Mouse (Mus musculus) limb, embryonic 14.5 days (tissue): ENCODE measurements around the gene Gxylt2. TPM values are rescaled to one million over a fixed set of nuclear protein-coding genes. Genes with fewer than 3 reads are reported as not detected.
A peak's percentile ranks its signal among the peaks of the same experiment; 100 is the strongest.

ENCODE experiments used
- ATAC-seq: fragments of 200-750 bp; cut with Nextera tagmentation; 2 replicates; pipeline ENCODE4 v1.8.0; 2017; ENCODE audit warnings: low read depth, moderate number of reproducible peaks, moderate TSS enrichment; ENCODE audit not compliant: low FRiP score
- DNase-seq: peaks from one replicate; pipeline ENCODE4 v3.0.0-alpha.2; 2015; ENCODE audit warnings: low spot score
- H3K27ac ChIP-seq: fragments of 300-500 bp; sonication (generic); replicated peaks from 2 replicates; pipeline ENCODE4 v1.5.1; 2014; ENCODE audit warnings: low read depth, mild to moderate bottlenecking, low read length, moderate library complexity, mixed read lengths
- H3K27me3 ChIP-seq: fragments of 300-500 bp; sonication (generic); 2 replicates; pipeline ENCODE4 v1.6.1; 2014; ENCODE audit warnings: low read length, mixed read lengths; ENCODE audit not compliant: control insufficient read depth, insufficient read depth
- H3K36me3 ChIP-seq: fragments of 300-500 bp; sonication (generic); 2 replicates; pipeline ENCODE4 v1.6.1; 2014; ENCODE audit warnings: mild to moderate bottlenecking, low read length, moderate library complexity, mixed read lengths; ENCODE audit not compliant: control insufficient read depth, insufficient read depth
- H3K4me1 ChIP-seq: fragments of 300-500 bp; sonication (generic); 2 replicates; pipeline ENCODE4 v1.6.1; 2014; ENCODE audit warnings: antibody characterized with exemption, low read length, mixed read lengths; ENCODE audit not compliant: control insufficient read depth, insufficient read depth
- H3K4me2 ChIP-seq: fragments of 300-500 bp; sonication (generic); replicated peaks from 2 replicates; pipeline ENCODE4 v1.6.1; 2014; ENCODE audit warnings: low read depth, mild to moderate bottlenecking, low read length, moderate library complexity; ENCODE audit not compliant: severe bottlenecking
- H3K4me3 ChIP-seq: fragments of 300-500 bp; sonication (generic); replicated peaks from 2 replicates; pipeline ENCODE4 v1.5.1; 2014; ENCODE audit warnings: low read length
- H3K9ac ChIP-seq: fragments of 300-500 bp; sonication (generic); 2 replicates; pipeline ENCODE4 v1.6.1; 2014; ENCODE audit warnings: mild to moderate bottlenecking, low read depth, low read length, moderate library complexity; ENCODE audit not compliant: severe bottlenecking
- H3K9me3 ChIP-seq: fragments of 300-500 bp; sonication (generic); 2 replicates; pipeline ENCODE4 v1.6.1; 2016; ENCODE audit warnings: low read length; ENCODE audit not compliant: control insufficient read depth
- POLR2A ChIP-seq: fragments of 200-500 bp; IDR thresholded peaks from 2 replicates; pipeline ENCODE4 v1.8.0; 2012; ENCODE audit warnings: inconsistent platforms, mild to moderate bottlenecking, moderate library complexity, borderline replicate concordance; ENCODE audit not compliant: insufficient read depth, insufficient read length; ENCODE audit errors: extremely low read depth
- WGBS: fragments of 180-500 bp; shearing (Covaris S2); extraction: QIAGEN DNeasy Blood & Tissue Kit; methylation state at CpG from one replicate; pipeline ENCODE4 v1.1.7; 2014; 5-methylcytosine and 5-hydroxymethylcytosine counted together
- polyA plus RNA-seq, 2 experiments: library from polyadenylated mRNA; depleted of rRNA in 1 of 2; stranded (reverse) in 1 of 2; unstranded in 1 of 2; fragments of >200 nt; fragmentation: Nextera tagmentation in 1 of 2; extraction: Ambion mirVana in 1 of 2; gene quantifications; 2 replicates each; pipeline versions ENCODE4 v1.2.1 to v1.2.3; 2012 to 2014

The Gxylt2 gene
- polyA plus RNA-seq, 2 experiments = 27.1 to 27.6 TPM

- no peak for DNase-seq
- H3K9me3 ChIP-seq = no peaks in the 10 kb centered on the region
- no peak for TF ChIP-seq POLR2A
- 50% methylated on average over 17 of the region's 17 CpGs for WGBS
- H3K9ac ChIP-seq = no peak overlapping the region
- H3K4me2 ChIP-seq = no peak overlapping the region
- no peaks in the 10 kb centered on the region for H3K27me3 ChIP-seq
- peaks cover 8% of the 10 kb centered on the region for H3K36me3 ChIP-seq
- ATAC-seq = no peak
- no peak overlapping the region for H3K27ac ChIP-seq
- H3K4me3 ChIP-seq = no peak overlapping the region
- H3K4me1 ChIP-seq = peaks cover 24% of the 10 kb centered on the region
Measured at GRCm38 (mm10) chr6:100720882-100721721, 16.6 kb downstream of the Gxylt2 start.

- peaks cover 36% of the 10 kb centered on the region for H3K4me1 ChIP-seq
- WGBS = 26% methylated on average over 9 of the region's 9 CpGs
- ATAC-seq (peak; percentile 74), DNase-seq (peak; percentile 93)
- H3K27me3 ChIP-seq = no peaks in the 10 kb centered on the region
- peak overlapping the region; percentile 73 for H3K27ac ChIP-seq
- H3K4me3 ChIP-seq = no peak overlapping the region
- TF ChIP-seq POLR2A = no peak
- no peaks in the 10 kb centered on the region for H3K9me3 ChIP-seq
- H3K4me2 ChIP-seq = peak overlapping the region; percentile 21
- no peak overlapping the region for H3K9ac ChIP-seq
- peaks cover 21% of the 10 kb centered on the region for H3K36me3 ChIP-seq
Measured at GRCm38 (mm10) chr6:100731996-100732375, 27.5 kb downstream of the Gxylt2 start.

GRCm38 (mm10) chr6:100732376-100733021 is 28.0 kb downstream of the Gxylt2 start:
- peak overlapping the region; percentile 21 for H3K4me2 ChIP-seq
- no peak for TF ChIP-seq POLR2A
- no peak overlapping the region for H3K9ac ChIP-seq
- 15% methylated on average over 12 of the region's 12 CpGs for WGBS
- H3K36me3 ChIP-seq = peaks cover 21% of the 10 kb centered on the region
- peak; percentile 90 for DNase-seq
- H3K9me3 ChIP-seq = no peaks in the 10 kb centered on the region
- peak overlapping the region; percentile 73 for H3K27ac ChIP-seq
- H3K27me3 ChIP-seq = no peaks in the 10 kb centered on the region
- H3K4me1 ChIP-seq = peaks cover 36% of the 10 kb centered on the region
- no peak overlapping the region for H3K4me3 ChIP-seq
- peak; percentile 91 for ATAC-seq

- peak overlapping the region; percentile 21 for H3K4me2 ChIP-seq
- 72% methylated on average over 10 of the region's 10 CpGs for WGBS
- TF ChIP-seq POLR2A = no peak
Measured at GRCm38 (mm10) chr6:100733218-100733617, 28.7 kb downstream of the Gxylt2 start.

GRCm38 (mm10) chr6:100734321-100734720 is 29.8 kb downstream of the Gxylt2 start:
- no peak for ATAC-seq
- TF ChIP-seq POLR2A = no peak
- Histone ChIP-seq H3K4me1 (peaks cover 36% of the 10 kb centered on the region), H3K36me3 (peaks cover 21% of the 10 kb centered on the region), H3K4me3 (no peak overlapping the region), H3K9ac (no peak overlapping the region), H3K9me3 (no peaks in the 10 kb centered on the region), H3K4me2 (no peak overlapping the region), H3K27me3 (no peaks in the 10 kb centered on the region), H3K27ac (no peak overlapping the region)
- no peak for DNase-seq
- WGBS = 79% methylated on average over 6 of the region's 6 CpGs

More at GRCm38 (mm10) chr6:100733218-100733617, 28.7 kb downstream of the Gxylt2 start:
- Histone ChIP-seq H3K4me1 (peaks cover 36% of the 10 kb centered on the region), H3K9me3 (no peaks in the 10 kb centered on the region), H3K9ac (no peak overlapping the region), H3K36me3 (peaks cover 21% of the 10 kb centered on the region), H3K27ac (peak overlapping the region; percentile 49), H3K27me3 (no peaks in the 10 kb centered on the region), H3K4me3 (no peak overlapping the region)
- ATAC-seq (no peak), DNase-seq (no peak)
